Mouse (Mus musculus) olfactory bulb, adult 2 months (tissue): ENCODE measurements at regions not wholly inside any gene's neighbourhood (a gene's known extent, or its start where the extent isn't known, plus 50 kb on each side); places are given as distances from the start of the nearest gene placed in this dataset.

Source experiments
- CTCF ChIP-seq: fragments of 200-500 bp; IDR thresholded peaks from 2 replicates; pipeline ENCODE4 v1.5.1; 2012; ENCODE audit warnings: low read depth, mild to moderate bottlenecking, low read length, moderate library complexity; ENCODE audit not compliant: insufficient read depth
- POLR2A ChIP-seq: fragments of 200-500 bp; IDR thresholded peaks from 2 replicates; pipeline ENCODE4 v1.6.1; 2012; ENCODE audit warnings: mild to moderate bottlenecking, low read depth, low read length, moderate library complexity; ENCODE audit not compliant: insufficient read depth

DNA sequence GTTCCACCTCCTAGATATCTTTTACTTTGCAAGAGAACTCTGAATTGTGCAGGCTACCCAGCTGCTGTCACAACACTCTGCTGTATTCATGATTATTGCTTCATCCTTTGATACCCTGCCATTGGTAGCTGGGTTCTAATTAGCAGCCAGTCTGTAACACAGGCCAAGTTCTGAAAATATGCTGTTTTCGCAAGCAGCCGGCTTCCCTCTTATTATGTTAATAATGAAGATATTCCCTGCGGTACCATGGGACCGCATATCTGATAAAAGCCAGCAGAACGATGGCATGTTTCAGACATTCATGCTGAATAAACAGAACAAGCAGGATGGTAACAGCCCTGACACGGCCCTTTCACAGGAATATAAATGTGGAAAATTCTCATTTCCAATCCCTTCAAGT is 235.6 kb downstream of the Galc start:
- TF ChIP-seq POLR2A (no peak), CTCF (no peak)
